Mouse (Mus musculus) CD8-positive naive resting alpha-beta T cell, adult 2 months (primary cell): ENCODE data around the gene Tomm22.

Experiments used
- DNase-seq, 2 experiments: peaks; one replicate each; pipeline ENCODE4 v3.0.0; 2022; ENCODE audit warnings: low read depth in 2 of 2, low spot score in 2 of 2

Tomm22 gene

GRCm38 (mm10) chr15:79720267-79720666, 49.6 kb downstream of the Tomm22 start:
- DNase-seq = no peak

GRCm38 (mm10) chr15:79720796-79721195, 50.1 kb downstream of the Tomm22 start:
- DNase-seq = no peak
